Mouse (Mus musculus): ENCODE results near the gene Rbp1. TPM values are rescaled to one million over a fixed set of nuclear protein-coding genes. Genes with fewer than 3 reads are reported as not detected.
A peak's percentile ranks its signal among the peaks of the same experiment; 100 is the strongest.

Rbp1 gene
- polyA plus RNA-seq, 1 experiment from 2014 or later = 102 TPM

DNA sequence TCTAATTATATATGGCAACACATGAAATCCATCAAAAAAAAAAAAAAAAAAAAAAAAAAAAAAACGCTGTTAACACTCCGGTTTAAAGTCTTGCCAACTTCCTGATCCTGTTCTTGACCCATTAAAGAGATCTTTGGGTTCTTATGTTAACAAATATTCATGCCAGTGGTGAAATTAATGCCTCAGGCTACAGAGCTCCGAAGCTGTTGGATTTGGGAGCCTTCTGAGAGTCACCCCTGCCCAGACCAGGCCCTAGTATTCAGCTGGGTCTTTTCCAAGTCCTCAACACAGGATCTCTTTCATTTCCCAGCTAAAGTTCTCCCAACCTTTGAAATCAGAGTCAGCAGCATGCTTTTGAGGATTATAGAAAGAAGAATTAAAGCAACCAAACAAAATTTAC is 7.8 kb downstream of the Rbp1 start:
- Histone ChIP-seq H3K9me3 (ENCODE audit: control insufficient read depth, low read length) (no peaks in the 10 kb centered on the region), H3K4me1 (replicated peaks; ENCODE audit: control insufficient read depth, insufficient read depth, low read length) (peaks cover 56% of the 10 kb centered on the region), H3K9ac (ENCODE audit: low read length) (no peak overlapping the region), H3K27ac (ENCODE audit: low read length) (peak overlapping the region; percentile 83), H3K27me3 (ENCODE audit: control insufficient read depth, insufficient read depth, low read depth, low read length) (no peaks in the 10 kb centered on the region), H3K36me3 (ENCODE audit: control insufficient read depth, insufficient read depth, low read length) (no peaks in the 10 kb centered on the region), H3K4me3 (ENCODE audit: low read length) (no peak overlapping the region), H3K4me2 (ENCODE audit: low read depth, low read length) (peak overlapping the region; percentile 21; the same call in 1 of the 2 replicates)
- 18% methylated on average over 3 of the region's 3 CpGs for WGBS
- ATAC-seq (ENCODE audit: low read depth) = no peak

DNA sequence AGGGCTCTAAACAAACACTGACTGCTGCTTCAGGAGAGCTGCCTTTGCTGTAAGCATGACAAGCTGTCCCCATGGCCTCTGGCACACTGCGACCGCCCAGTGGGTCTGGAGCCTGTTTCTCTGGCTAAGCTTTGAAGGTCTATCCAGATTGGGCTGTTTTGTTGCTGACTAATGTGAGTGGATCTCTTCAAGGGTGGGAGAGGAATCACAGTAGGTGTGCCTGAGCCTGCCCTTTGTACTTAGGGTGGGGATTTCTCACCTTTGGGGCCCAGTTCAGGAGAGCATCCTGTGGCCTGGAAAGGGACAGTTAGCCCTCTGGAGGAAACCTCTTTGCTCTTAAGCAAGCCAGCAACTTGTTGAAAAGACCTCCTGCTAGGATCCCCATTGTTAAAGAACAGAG is 10.3 kb downstream of the Rbp1 start:
- 77% methylated on average over 2 of the region's 2 CpGs for WGBS
- Histone ChIP-seq H3K9ac (ENCODE audit: low read length) (no peak overlapping the region), H3K27me3 (ENCODE audit: control insufficient read depth, insufficient read depth, low read depth, low read length) (no peaks in the 10 kb centered on the region), H3K4me3 (ENCODE audit: low read length) (no peak overlapping the region), H3K27ac (ENCODE audit: low read length) (no peak overlapping the region), H3K36me3 (ENCODE audit: control insufficient read depth, insufficient read depth, low read length) (no peaks in the 10 kb centered on the region), H3K4me2 (ENCODE audit: low read depth, low read length) (no peak overlapping the region), H3K4me1 (replicated peaks; ENCODE audit: control insufficient read depth, insufficient read depth, low read length) (peaks cover 37% of the 10 kb centered on the region), H3K9me3 (ENCODE audit: control insufficient read depth, low read length) (no peaks in the 10 kb centered on the region)
- ATAC-seq (ENCODE audit: low read depth) = no peak

DNA sequence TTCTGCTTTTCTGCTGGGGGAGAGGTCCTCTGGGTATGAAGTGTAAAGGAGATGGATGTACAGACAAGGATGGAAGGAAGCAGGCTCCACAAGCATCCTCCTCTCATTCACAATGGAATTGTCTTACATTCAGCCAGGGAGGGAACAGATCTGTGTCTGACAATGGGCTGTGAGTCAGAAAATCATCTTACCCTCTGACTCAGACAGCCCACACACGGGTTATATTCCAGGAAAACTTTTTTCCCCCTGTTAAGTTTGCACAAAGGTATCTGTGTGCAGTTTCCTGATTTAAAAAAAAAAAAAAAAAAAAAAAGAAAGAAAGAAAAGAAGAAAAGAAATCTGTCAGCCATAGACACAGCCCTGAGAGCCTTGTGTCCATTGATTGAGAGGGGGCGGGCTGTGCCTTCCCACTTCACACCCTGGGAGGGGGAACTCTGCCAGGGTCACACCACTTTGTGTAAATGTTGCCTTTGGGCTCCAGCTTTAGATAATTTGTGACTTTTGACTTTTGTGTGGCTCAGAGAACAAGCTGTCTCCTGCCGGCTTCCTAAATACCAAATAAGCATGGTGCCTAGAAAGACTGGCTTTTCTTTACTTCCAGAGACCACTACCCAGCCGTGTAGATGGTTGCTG is 11.3 kb downstream of the Rbp1 start:
- H3K9ac ChIP-seq (ENCODE audit: low read length) = 0 out of 2 replicates have a peak overlapping the region, but pooled peaks have one; percentile 14
- no peaks in the 10 kb centered on the region for H3K36me3 ChIP-seq (ENCODE audit: control insufficient read depth, insufficient read depth, low read length)
- H3K4me3 ChIP-seq (ENCODE audit: low read length) = no peak overlapping the region
- ATAC-seq (ENCODE audit: low read depth) = no peak
- no peaks in the 10 kb centered on the region for H3K9me3 ChIP-seq (ENCODE audit: control insufficient read depth, low read length)
- no peak overlapping the region for H3K4me2 ChIP-seq (ENCODE audit: low read depth, low read length)
- H3K27me3 ChIP-seq (ENCODE audit: control insufficient read depth, insufficient read depth, low read depth, low read length) = no peaks in the 10 kb centered on the region
- 26% methylated on average over 4 of the region's 4 CpGs for WGBS
- H3K4me1 ChIP-seq (replicated peaks; ENCODE audit: control insufficient read depth, insufficient read depth, low read length) = peaks cover 26% of the 10 kb centered on the region
- no peak overlapping the region for H3K27ac ChIP-seq (ENCODE audit: low read length)

DNA sequence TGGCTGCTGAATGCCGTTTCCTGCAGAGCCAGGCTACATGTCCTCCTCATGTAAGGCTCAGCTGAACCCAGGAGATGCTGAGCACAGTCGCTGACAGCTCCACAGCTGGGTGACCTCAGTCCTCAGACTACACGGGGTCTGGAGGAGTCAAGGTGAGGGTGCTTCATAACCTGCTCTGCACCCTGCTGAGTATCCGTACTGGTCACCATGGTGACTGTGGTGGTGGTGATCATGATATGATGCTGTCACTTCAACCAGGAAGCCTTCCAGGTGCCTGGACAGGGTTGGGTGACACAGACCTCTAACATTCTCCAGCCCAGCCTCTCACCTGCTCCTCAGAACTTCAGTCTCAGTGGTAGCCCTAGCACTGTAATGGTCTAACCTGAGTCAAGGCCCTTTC is 15.1 kb downstream of the Rbp1 start:
- no peaks in the 10 kb centered on the region for H3K36me3 ChIP-seq (ENCODE audit: control insufficient read depth, insufficient read depth, low read length)
- WGBS = 68% methylated on average over 4 of the region's 4 CpGs
- no peaks in the 10 kb centered on the region for H3K27me3 ChIP-seq (ENCODE audit: control insufficient read depth, insufficient read depth, low read depth, low read length)
- H3K4me3 ChIP-seq (ENCODE audit: low read length) = no peak overlapping the region
- ATAC-seq (ENCODE audit: low read depth) = no peak
- no peak overlapping the region for H3K27ac ChIP-seq (ENCODE audit: low read length)
- H3K4me2 ChIP-seq (ENCODE audit: low read depth, low read length) = no peak overlapping the region
- H3K9me3 ChIP-seq (ENCODE audit: control insufficient read depth, low read length) = no peaks in the 10 kb centered on the region
- no peak overlapping the region for H3K9ac ChIP-seq (ENCODE audit: low read length)
- 0 out of 2 replicates have a peak, but pooled peaks cover 2% of the 10 kb centered on the region for H3K4me1 ChIP-seq (replicated peaks; ENCODE audit: control insufficient read depth, insufficient read depth, low read length)

DNA sequence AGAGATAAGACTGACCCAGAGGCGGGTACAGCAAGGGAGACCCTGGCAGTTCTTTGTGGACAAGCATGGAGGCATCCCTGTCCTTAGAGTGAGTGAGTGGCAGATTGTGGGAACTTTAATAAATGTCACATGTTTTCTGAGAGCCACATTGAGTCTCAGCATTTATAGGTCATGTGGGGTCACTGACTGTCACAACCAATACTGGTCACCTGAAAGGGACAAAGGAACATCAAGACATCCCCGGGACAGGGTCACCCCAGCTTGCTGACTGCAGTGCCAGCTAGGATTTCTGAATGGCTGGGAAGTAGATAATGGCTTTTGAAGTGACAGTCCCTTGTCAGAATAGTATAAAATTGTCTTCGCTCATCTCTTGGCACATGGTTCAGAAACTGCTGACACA is 16.3 kb downstream of the Rbp1 start:
- 67% methylated on average over 3 of the region's 3 CpGs for WGBS
- no peak for ATAC-seq (ENCODE audit: low read depth)

DNA sequence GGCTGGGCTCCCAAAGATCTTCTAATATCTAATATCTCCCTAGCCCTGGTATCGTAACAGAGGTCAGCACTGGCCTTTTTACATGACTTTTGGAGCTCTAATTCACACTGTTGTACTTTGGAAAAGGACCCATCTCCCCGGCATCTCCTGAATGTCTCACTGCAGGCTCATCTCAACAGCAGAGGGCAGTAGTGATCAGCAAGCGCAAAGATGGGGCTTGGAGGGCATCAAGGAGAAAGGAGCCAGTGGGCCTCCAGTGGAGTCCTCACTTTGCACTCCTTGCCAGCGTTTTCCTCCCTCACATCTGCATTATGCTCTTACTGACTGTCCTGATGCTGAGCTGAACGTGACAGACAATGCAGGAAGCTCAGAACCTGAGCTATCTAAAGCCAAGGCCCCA is 19.9 kb downstream of the Rbp1 start:
- no peak overlapping the region for H3K9ac ChIP-seq (ENCODE audit: low read length)
- H3K27me3 ChIP-seq (ENCODE audit: control insufficient read depth, insufficient read depth, low read depth, low read length) = no peaks in the 10 kb centered on the region
- H3K4me3 ChIP-seq (ENCODE audit: low read length) = no peak overlapping the region
- H3K36me3 ChIP-seq (ENCODE audit: control insufficient read depth, insufficient read depth, low read length) = peaks cover 6% of the 10 kb centered on the region; the same call in 1 of the 2 replicates
- 0 out of 2 replicates have a peak, but pooled peaks have one; percentile 15 for ATAC-seq (ENCODE audit: low read depth)
- H3K4me1 ChIP-seq (replicated peaks; ENCODE audit: control insufficient read depth, insufficient read depth, low read length) = no peaks in the 10 kb centered on the region
- no peak overlapping the region for H3K4me2 ChIP-seq (ENCODE audit: low read depth, low read length)
- WGBS = 53% methylated on average over 5 of the region's 5 CpGs
- H3K9me3 ChIP-seq (ENCODE audit: control insufficient read depth, low read length) = no peaks in the 10 kb centered on the region
- H3K27ac ChIP-seq (ENCODE audit: low read length) = no peak overlapping the region

More for the DNA sequence above, 16.3 kb downstream of the Rbp1 start:
- H3K4me2 ChIP-seq (ENCODE audit: low read depth, low read length) = no peak overlapping the region
- H3K4me3 ChIP-seq (ENCODE audit: low read length) = no peak overlapping the region
- H3K9ac ChIP-seq (ENCODE audit: low read length) = no peak overlapping the region
- H3K27me3 ChIP-seq (ENCODE audit: control insufficient read depth, insufficient read depth, low read depth, low read length) = no peaks in the 10 kb centered on the region
- no peaks in the 10 kb centered on the region for H3K36me3 ChIP-seq (ENCODE audit: control insufficient read depth, insufficient read depth, low read length)
- H3K4me1 ChIP-seq (replicated peaks; ENCODE audit: control insufficient read depth, insufficient read depth, low read length) = 0 out of 2 replicates have a peak, but pooled peaks cover 2% of the 10 kb centered on the region
- H3K9me3 ChIP-seq (ENCODE audit: control insufficient read depth, low read length) = no peaks in the 10 kb centered on the region
- no peak overlapping the region for H3K27ac ChIP-seq (ENCODE audit: low read length)

DNA sequence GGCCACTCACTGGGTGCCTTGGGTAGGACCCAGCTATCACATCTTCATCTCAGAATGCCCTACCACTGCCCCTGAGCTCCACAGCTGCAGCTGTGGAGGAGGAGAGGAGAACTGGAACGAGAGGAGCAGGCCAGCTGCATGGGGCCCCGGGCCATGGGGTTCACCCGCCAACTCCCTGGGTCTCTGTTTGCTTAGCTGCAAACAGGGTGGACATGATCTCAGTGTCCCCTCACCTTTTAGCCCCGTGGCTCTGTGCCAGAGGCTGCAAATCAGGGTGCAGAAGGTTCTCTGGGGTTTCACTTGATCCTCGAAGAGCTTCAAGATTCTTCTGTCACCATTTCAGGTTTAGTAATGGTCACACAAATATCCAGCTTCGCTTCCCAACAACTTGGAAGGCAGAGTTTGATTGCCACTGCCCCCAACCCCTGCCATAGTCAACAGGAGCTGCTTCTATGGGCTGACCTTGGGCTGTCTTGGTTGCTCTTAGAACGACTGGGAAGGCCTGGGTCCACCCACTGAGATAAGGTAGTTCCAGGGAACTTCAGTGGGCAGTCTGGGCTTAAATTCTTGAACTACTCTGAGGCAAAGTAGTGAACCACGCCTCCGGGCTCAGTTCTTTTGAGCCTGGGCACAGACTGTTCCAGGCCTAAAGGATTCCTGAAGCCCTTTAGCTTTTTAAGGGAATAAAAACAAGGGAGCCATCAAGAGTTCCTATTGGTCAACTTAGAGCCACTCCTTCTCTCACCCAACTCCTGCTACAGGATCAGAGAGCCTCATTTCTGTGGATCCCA is 22.8 kb downstream of the Rbp1 start:
- Histone ChIP-seq H3K4me3 (ENCODE audit: low read length) (no peak overlapping the region), H3K27ac (ENCODE audit: low read length) (no peak overlapping the region), H3K4me1 (replicated peaks; ENCODE audit: control insufficient read depth, insufficient read depth, low read length) (no peaks in the 10 kb centered on the region), H3K9me3 (ENCODE audit: control insufficient read depth, low read length) (no peaks in the 10 kb centered on the region), H3K27me3 (ENCODE audit: control insufficient read depth, insufficient read depth, low read depth, low read length) (no peaks in the 10 kb centered on the region), H3K4me2 (ENCODE audit: low read depth, low read length) (no peak overlapping the region), H3K9ac (ENCODE audit: low read length) (no peak overlapping the region), H3K36me3 (ENCODE audit: control insufficient read depth, insufficient read depth, low read length) (peaks cover 6% of the 10 kb centered on the region; the same call in 1 of the 2 replicates)
- WGBS = 78% methylated on average over 9 of the region's 9 CpGs
- no peak for ATAC-seq (ENCODE audit: low read depth)

DNA sequence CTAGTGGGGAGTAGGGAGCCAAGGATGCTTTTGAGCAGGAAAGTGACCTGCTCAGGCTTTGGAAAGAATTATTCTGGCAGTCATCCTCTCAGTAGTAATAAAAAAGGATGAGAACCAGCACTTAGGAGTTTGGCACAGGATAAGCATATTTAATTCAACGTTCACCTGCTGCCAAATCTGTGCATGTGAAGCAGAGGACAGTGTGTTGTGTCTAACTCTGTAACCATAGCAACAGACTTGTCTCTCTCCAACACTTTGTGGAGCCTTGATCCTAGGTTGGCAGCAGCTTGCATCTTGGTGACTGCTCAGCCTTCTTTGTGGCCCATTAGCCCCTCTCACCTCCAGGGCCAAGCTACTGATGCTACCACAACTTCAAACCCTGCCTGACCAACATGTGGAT is 28.2 kb downstream of the Rbp1 start:
- no peaks in the 10 kb centered on the region for H3K36me3 ChIP-seq (ENCODE audit: control insufficient read depth, insufficient read depth, low read length)
- 54% methylated on average over 1 of the region's 1 CpGs for WGBS
- H3K4me3 ChIP-seq (ENCODE audit: low read length) = no peak overlapping the region
- H3K9me3 ChIP-seq (ENCODE audit: control insufficient read depth, low read length) = no peaks in the 10 kb centered on the region
- no peak overlapping the region for H3K9ac ChIP-seq (ENCODE audit: low read length)
- no peak overlapping the region for H3K27ac ChIP-seq (ENCODE audit: low read length)
- H3K27me3 ChIP-seq (ENCODE audit: control insufficient read depth, insufficient read depth, low read depth, low read length) = no peaks in the 10 kb centered on the region
- no peak for ATAC-seq (ENCODE audit: low read depth)
- H3K4me2 ChIP-seq (ENCODE audit: low read depth, low read length) = no peak overlapping the region
- no peaks in the 10 kb centered on the region for H3K4me1 ChIP-seq (replicated peaks; ENCODE audit: control insufficient read depth, insufficient read depth, low read length)

DNA sequence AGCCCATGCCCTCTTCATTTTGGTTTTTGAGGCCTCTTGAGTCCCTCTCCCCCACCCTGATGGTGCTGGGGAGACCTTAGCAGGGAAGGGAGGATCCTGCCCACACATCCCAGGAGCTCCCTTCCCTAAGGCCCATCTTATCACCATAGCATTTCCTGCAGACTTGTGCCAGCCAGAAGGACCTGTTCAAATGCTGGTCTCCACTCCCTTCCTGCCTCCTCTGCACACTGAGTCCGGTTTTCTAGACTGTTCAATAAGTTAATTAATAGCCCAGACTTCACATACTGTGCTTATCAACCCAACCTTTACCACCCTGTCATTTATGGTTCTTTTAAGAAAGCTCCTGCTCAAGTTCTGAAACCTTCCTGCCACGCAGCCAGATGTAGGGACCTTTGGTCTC is 43.9 kb downstream of the Rbp1 start:
- H3K4me1 ChIP-seq (replicated peaks; ENCODE audit: control insufficient read depth, insufficient read depth, low read length) = no peaks in the 10 kb centered on the region
- ATAC-seq (ENCODE audit: low read depth) = no peak
- no peak overlapping the region for H3K4me3 ChIP-seq (ENCODE audit: low read length)
- H3K9ac ChIP-seq (ENCODE audit: low read length) = no peak overlapping the region
- H3K36me3 ChIP-seq (ENCODE audit: control insufficient read depth, insufficient read depth, low read length) = no peaks in the 10 kb centered on the region
- 45% methylated on average over 2 of the region's 2 CpGs for WGBS
- H3K4me2 ChIP-seq (ENCODE audit: low read depth, low read length) = no peak overlapping the region
- H3K27me3 ChIP-seq (ENCODE audit: control insufficient read depth, insufficient read depth, low read depth, low read length) = no peaks in the 10 kb centered on the region
- H3K27ac ChIP-seq (ENCODE audit: low read length) = no peak overlapping the region
- H3K9me3 ChIP-seq (ENCODE audit: control insufficient read depth, low read length) = no peaks in the 10 kb centered on the region

Data from lung, embryonic 16.5 days (tissue).